Mouse (Mus musculus): ENCODE results near the gene Slc22a4. TPM values are rescaled to one million over a fixed set of nuclear protein-coding genes. Genes with fewer than 3 reads are reported as not detected.
"Not testable (repeated sequence)": the region's sequence is repeated elsewhere in the genome, so short reads cannot be mapped to it uniquely, and the experiment has no call there.

Slc22a4 gene
- total RNA-seq, 2 experiments from 2014 or later = 6.7 to 7.6 TPM

GRCm38 (mm10) chr11:54006901-54007300 lies 21.0 kb downstream of the Slc22a4 start:
- DNase-seq (ENCODE audit: low spot score in 2 of 2) = no peak

GRCm38 (mm10) chr11:54006362-54006761 lies 21.5 kb downstream of the Slc22a4 start:
- DNase-seq (ENCODE audit: low spot score in 2 of 2) = not testable (repeated sequence)

GRCm38 (mm10) chr11:54004734-54005133 lies 23.2 kb downstream of the Slc22a4 start:
- DNase-seq (ENCODE audit: low spot score in 2 of 2) = no peak

- no peak for DNase-seq (ENCODE audit: low spot score in 2 of 2)
Measured at GRCm38 (mm10) chr11:54004221-54004620, 23.7 kb downstream of the Slc22a4 start.

- peak; percentile 72 to 80 for DNase-seq (ENCODE audit: low spot score in 2 of 2)
Measured at GRCm38 (mm10) chr11:54002761-54003717, 24.9 kb downstream of the Slc22a4 start.

- peak; percentile 80 to 82 for DNase-seq (ENCODE audit: low spot score in 2 of 2)
Measured at GRCm38 (mm10) chr11:54002147-54002760, 25.6 kb downstream of the Slc22a4 start.

DNA sequence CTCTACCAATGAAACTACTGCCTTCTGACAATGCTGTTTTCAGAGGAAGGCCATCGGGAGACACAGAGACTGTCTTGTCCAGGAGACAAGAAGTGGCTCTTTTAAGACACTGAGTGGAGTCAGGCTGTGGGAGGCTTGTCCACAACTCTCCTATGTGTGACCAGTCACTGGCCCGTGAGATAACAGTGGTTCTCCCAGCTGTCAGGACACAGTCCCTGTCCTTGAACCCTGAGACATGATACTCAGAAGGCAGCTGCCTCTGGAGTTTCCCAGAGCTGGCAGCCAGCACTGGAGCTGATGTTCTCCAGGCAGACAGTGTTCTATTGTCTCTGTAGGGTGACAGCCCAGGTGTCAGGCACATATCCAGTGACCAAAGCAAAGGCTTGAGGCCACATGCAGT lies 30.2 kb downstream of the Slc22a4 start:
- DNase-seq (ENCODE audit: low spot score in 2 of 2) = no peak

DNA sequence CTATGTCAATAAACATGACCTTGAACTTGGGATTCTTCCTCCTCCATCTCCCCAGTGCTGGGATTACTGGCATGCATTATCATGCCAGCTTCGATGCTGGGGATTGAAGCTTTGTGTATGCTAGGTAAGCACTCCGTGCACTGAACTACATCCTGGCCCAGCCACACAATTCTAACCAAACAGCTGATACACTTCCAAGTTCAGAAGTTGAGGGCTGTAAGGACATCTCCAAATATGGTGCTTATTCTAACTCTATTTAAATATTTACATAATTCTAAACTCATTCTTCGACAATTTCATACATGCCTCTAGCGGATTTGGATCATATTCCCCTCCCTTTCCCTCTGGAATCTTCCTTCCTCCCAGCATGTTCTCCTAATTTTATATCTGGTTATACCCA lies 35.6 kb downstream of the Slc22a4 start:
- DNase-seq (ENCODE audit: low spot score in 2 of 2) = no peak

- DNase-seq (ENCODE audit: low spot score in 2 of 2) = no peak
Measured at GRCm38 (mm10) chr11:53989232-53989631, 38.7 kb downstream of the Slc22a4 start.

- no peak for DNase-seq (ENCODE audit: low spot score in 2 of 2)
Measured at GRCm38 (mm10) chr11:53988081-53988480, 39.8 kb downstream of the Slc22a4 start.

DNA sequence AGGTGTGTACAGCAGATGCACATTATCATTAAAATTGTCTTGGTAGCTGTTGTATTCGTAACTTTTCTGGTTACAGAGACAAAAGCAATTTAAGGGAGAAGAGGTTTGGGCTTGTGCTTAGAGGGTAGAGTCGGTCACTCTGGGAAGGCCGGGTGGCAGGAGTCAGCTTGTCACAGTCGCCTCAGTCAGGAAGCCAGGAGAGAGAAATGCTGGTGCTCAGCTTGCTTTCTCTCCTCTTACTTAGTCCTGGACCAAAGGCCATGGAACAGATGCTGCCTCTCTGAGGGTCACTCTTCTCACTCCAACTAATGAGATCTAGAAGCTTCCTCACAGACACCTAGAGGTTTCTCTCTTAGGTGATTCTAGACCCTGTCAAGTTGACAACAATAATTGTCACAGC lies 46.5 kb downstream of the Slc22a4 start:
- no peak for DNase-seq (ENCODE audit: low spot score in 2 of 2)

DNA sequence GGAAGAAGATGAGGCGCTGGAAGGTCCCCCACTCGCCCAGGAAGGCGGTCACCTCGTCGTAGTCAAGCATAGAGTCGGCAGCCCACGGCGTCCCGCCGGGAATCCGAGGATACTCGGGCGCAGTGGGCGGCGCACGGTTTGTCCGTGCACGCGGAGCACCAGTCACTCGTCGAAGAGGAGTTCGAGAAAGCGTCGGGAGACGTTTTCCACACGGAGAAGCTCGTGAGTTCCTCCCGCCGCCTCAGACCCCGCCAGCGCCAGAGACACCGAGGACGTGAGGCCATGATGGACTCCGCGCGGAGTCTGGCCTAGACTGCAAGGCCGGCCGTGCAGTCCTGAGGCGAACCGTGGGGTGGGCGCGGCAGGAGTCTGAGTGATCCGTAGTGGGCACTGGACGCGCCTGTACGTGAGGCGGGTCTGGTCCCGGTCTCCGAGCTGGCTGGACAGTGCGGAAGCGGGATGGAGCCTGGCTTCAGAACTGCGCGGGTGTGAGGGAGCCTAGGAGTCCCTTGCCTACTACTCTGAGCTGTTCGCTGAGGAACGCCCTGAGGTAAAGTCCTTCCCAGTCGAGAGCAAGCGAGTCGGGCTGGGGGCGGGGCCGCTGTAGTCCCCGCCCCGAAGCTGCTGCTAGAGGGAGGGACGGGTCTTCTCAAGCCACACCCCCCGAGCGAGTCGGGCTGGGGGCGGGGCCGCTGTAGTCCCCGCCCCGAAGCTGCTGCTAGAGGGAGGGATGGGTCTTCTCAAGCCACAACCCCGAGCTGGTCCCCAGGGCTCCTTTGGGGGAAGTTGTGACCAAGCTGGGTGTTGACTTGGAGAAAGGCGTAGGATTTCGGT lies 47.9 kb downstream of the Slc22a4 start, which contains the start of gene Slc22a21:
TSS of gene Slc22a21 (minus strand) at position 545 of the 834 bp plus-strand sequence.
- DNase-seq (ENCODE audit: low spot score in 2 of 2) = peak; percentile 74 to 77

- DNase-seq (ENCODE audit: low spot score in 2 of 2) = peak in 1 of 2 experiments; percentile 39
Measured at GRCm38 (mm10) chr11:53979456-53979787, 48.5 kb downstream of the Slc22a4 start.

GRCm38 (mm10) chr11:53977672-53978071 lies 50.2 kb downstream of the Slc22a4 start:
- DNase-seq (ENCODE audit: low spot score in 2 of 2) = no peak

GRCm38 (mm10) chr11:53975559-53975958 lies 52.3 kb downstream of the Slc22a4 start:
- no peak for DNase-seq (ENCODE audit: low spot score in 2 of 2)

- DNase-seq (ENCODE audit: low spot score in 2 of 2) = peak; percentile 6 to 30
Measured at GRCm38 (mm10) chr11:53958984-53959383, 68.9 kb downstream of the Slc22a4 start.

DNA sequence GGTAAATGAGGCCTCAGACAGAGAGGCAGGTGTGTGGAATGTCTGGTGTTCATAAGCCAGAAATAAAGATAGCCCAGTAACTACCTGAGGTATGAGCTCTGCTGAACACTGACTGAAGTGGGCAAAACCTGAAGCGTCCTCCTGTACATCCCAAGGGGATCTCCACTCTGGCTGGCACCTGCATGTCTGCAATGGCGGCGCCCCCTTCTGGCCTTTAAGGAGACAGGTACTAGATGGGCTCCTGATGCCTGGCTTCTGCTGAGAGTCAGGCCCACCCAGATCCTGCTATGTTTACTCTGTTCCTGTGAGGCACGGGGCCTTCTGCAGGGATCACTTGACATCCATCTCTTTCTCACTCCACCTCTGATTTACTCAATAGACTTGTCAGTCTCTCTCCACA lies 69.7 kb downstream of the Slc22a4 start:
- peak in 1 of 2 experiments; percentile 15 for DNase-seq (ENCODE audit: low spot score in 2 of 2)

- no peak for DNase-seq (ENCODE audit: low spot score in 2 of 2)
Measured at GRCm38 (mm10) chr11:53956636-53957035, 71.3 kb downstream of the Slc22a4 start.

GRCm38 (mm10) chr11:53954653-53955052 lies 73.2 kb downstream of the Slc22a4 start:
- DNase-seq (ENCODE audit: low spot score in 2 of 2) = no peak

DNA sequence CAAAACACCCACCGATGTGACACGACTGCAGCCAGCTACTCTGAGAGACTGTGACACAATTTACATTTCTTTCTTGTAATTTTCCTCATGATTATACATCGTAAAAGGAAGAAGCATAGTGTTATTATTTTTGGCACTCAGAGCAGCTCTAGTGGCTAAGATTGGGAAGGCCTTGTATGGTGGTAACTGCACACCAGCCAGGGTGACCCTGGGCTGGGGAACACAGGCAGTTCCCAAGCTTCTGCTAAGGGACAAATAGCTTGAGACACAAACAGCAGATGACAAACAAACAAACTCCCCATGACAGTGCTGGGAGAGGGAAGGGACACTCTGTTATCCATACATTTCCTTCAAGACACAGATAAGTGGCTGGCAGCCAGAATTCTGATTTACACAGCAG lies 77.8 kb downstream of the Slc22a4 start:
- not testable (repeated sequence) for DNase-seq (ENCODE audit: low spot score in 2 of 2)
